Mouse (Mus musculus): Measurements from ENCODE around the gene Glis2. TPM values are rescaled to one million over a fixed set of nuclear protein-coding genes. Genes with fewer than 3 reads are reported as not detected.

Glis2 gene
- 0.13 TPM for polyA plus RNA-seq (2014; fragmentation: Illumina TruSeq; extraction: RNeasy Lipid Tissue Mini Kit (QIAGEN cat#74804); ENCODE audit: low read depth, low replicate concordance)

DNA sequence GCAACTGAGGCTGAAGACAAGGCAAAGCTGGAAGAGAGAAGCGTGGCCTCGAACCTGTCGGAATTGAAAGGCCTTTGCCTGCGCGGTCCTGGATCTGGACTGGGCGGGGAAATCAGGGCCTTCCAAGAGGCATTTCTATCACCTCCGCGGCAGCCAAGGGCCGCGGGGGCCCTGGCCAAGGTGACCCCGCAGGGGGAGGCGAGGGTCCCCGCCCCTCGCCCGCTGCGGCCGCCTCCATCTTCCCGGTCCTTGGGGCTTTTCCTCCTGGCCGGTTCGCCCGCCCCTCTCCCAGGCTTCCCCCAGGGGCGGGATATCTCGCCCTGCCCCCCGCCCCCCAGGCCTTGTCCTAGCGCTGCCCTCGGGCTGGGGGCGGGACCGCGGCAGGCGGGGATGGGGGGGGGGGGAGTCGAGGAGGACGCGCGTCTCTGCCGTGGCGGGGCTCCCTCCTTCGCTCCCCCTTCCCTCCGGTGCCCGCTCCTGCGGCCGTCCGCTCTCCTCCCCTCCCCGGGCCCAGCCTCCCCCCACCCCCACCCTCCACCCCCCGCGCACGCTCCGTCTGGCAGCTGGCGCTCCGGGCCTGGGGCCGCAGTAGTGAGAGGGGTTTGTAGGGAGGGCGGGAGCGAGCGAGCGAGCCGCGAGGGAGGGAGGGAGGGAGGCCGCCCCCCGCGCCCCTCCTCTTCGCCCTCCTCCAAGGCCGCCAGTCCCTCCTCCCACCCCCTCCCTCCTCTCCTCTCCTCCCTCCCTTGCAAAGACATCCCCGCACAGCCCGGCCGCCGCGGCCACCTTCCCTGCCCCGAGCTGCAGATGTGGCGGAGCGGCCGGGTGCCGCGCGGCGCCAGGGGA lies at the start of gene Glis2:
Gene Glis2, plus strand, starts transcription at position 743 of the 843 bp plus-strand sequence.

DNA sequence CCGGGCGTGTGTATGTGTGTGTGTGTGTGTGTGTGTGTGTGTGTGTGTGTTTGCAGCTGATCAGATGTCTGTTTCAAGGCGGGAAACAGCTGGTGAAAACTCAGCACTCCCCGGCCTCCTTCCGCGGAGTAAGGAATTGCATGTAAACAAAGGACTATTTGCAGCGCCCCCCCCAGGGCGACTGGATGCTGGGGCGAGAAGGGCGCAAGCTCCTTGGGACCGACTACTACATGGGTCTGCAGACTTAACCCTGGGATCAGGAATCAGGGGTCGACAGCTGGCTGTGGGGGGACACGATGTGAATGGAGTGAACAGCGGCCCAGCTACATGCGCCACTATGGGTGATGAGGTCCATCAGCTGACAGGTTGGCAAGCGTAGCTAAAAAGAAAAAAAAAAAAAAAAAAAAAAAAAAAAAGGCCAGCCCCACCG lies 34.8 kb upstream of the Glis2 start, which contains the start of gene Tfap4:
Gene Tfap4, minus strand, starts transcription at position 140 of the 430 bp plus-strand sequence.

GRCm38 (mm10) chr16:4624481-4625110 lies 30.1 kb downstream of the Glis2 start, which contains the start of gene Pam16:
Pam16 (minus strand) TSS chr16:4624988.

GRCm38 (mm10) chr16:4639831-4640237 lies 45.3 kb downstream of the Glis2 start, which contains the start of the genes Vasn and Dnaja3:
Vasn (plus strand) TSS chr16:4639941.
Dnaja3 (plus strand) TSS chr16:4639989.

Other genes with a start within 250 kb of the Glis2 start
- gene Adcy9, start 174.2 kb upstream of the Glis2 start, polyA plus RNA-seq (2014; fragmentation: Illumina TruSeq; extraction: RNeasy Lipid Tissue Mini Kit (QIAGEN cat#74804); ENCODE audit: low read depth, low replicate concordance), result 1.8 TPM
- gene Srl, start 52.9 kb upstream of the Glis2 start, polyA plus RNA-seq (2014; fragmentation: Illumina TruSeq; extraction: RNeasy Lipid Tissue Mini Kit (QIAGEN cat#74804); ENCODE audit: low read depth, low replicate concordance), result 0.69 TPM
- gene Tfap4, start 34.9 kb upstream of the Glis2 start, polyA plus RNA-seq (2014; fragmentation: Illumina TruSeq; extraction: RNeasy Lipid Tissue Mini Kit (QIAGEN cat#74804); ENCODE audit: low read depth, low replicate concordance), result 1.2 TPM
- 13.7 TPM for gene Pam16, start 30.3 kb downstream of the Glis2 start, polyA plus RNA-seq (2014; fragmentation: Illumina TruSeq; extraction: RNeasy Lipid Tissue Mini Kit (QIAGEN cat#74804); ENCODE audit: low read depth, low replicate concordance)
- 0.56 TPM for gene Vasn, start 45.2 kb downstream of the Glis2 start, polyA plus RNA-seq (2014; fragmentation: Illumina TruSeq; extraction: RNeasy Lipid Tissue Mini Kit (QIAGEN cat#74804); ENCODE audit: low read depth, low replicate concordance)
- gene Dnaja3, start 45.3 kb downstream of the Glis2 start, polyA plus RNA-seq (2014; fragmentation: Illumina TruSeq; extraction: RNeasy Lipid Tissue Mini Kit (QIAGEN cat#74804); ENCODE audit: low read depth, low replicate concordance), result 45.1 TPM
- 1.8 TPM for gene Coro7, start 85.1 kb downstream of the Glis2 start, polyA plus RNA-seq (2014; fragmentation: Illumina TruSeq; extraction: RNeasy Lipid Tissue Mini Kit (QIAGEN cat#74804); ENCODE audit: low read depth, low replicate concordance)
- 1.2 TPM for gene Nmral1, start 124.6 kb downstream of the Glis2 start, polyA plus RNA-seq (2014; fragmentation: Illumina TruSeq; extraction: RNeasy Lipid Tissue Mini Kit (QIAGEN cat#74804); ENCODE audit: low read depth, low replicate concordance)
- gene Hmox2, start 131.6 kb downstream of the Glis2 start, polyA plus RNA-seq (2014; fragmentation: Illumina TruSeq; extraction: RNeasy Lipid Tissue Mini Kit (QIAGEN cat#74804); ENCODE audit: low read depth, low replicate concordance), result 49.5 TPM
- 35.6 TPM for gene Cdip1, start 195.6 kb downstream of the Glis2 start, polyA plus RNA-seq (2014; fragmentation: Illumina TruSeq; extraction: RNeasy Lipid Tissue Mini Kit (QIAGEN cat#74804); ENCODE audit: low read depth, low replicate concordance)
- not detected for gene 4930562C15Rik, start 240.7 kb downstream of the Glis2 start, polyA plus RNA-seq (2014; fragmentation: Illumina TruSeq; extraction: RNeasy Lipid Tissue Mini Kit (QIAGEN cat#74804); ENCODE audit: low read depth, low replicate concordance)

Data from liver, adult 10 weeks (tissue).